Mouse (Mus musculus): ENCODE measurements at regions not wholly inside any gene's neighbourhood (a gene's known extent, or its start where the extent isn't known, plus 50 kb on each side); places are given as distances from the start of the nearest gene placed in this dataset.

DNA sequence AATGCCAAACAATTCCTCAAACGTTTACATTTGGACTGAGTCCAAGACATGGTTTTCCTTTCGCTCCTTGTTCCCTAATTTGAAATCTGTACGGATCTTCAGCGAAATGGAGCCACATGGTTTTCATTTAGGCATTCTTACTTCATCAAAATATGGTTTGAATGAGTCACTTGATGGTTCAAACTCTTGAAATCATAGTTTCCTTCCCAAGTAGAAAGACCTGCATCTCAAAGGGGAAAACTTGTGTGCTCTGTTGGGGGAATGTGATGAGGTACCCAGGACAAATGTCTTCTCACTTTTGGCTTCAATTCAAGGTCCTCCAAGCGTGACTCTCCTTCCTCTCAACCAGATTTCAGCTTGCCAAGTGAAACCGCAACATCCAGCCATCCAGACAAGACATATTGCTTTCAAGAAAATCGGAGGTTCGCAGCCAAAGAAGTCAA, 418.6 kb downstream of the Sorl1 start:
- intact Hi-C loops (cut with DNase I): no loop called here
- DNase-seq (ENCODE audit: low spot score in 2 of 2): no peak

DNA sequence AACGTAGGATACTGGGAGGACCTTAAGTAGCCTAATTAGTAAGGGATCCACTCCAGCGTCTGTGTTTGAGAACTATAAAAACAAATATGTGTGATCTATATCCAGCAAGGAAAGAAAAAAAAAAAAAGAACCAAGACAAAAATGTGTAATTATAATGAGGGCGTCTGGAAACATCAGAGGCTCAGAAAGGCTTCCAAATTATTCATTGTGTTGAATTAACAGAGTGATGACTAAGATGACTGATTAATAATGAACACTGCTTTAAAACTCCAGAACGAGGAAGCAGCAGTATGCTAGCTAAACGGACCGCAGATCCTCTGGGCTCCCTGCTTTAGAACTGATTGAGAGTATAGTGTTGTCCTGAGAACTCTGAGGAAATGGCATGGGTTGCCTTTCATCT, 421.0 kb downstream of the Sorl1 start:
- intact Hi-C loops (cut with DNase I): no loop called here
- DNase-seq (ENCODE audit: low spot score in 2 of 2): no peak

DNA sequence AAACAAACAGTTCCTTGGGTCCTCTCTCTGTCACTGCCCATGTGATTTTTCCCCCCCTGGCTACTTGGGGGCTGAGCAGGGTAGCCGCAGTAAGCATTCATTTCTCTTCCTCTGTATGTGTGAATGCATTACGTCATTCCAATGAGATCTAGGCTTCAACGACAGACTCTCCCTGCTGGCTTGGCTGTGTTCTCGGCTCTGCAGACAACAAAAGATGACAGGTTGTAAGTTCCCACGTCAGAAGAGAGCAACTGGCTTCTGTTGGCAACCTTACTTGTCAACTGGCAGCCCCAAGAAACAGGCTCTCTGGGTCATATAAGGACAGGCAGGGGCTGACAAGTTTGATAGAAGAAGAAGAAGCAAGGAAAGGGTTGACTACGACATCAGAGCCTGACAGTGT, 423.4 kb downstream of the Sorl1 start:
- intact Hi-C loops (cut with DNase I): no loop called here
- DNase-seq (ENCODE audit: low spot score in 2 of 2): peak in 1 of 2 experiments; percentile 50

DNA sequence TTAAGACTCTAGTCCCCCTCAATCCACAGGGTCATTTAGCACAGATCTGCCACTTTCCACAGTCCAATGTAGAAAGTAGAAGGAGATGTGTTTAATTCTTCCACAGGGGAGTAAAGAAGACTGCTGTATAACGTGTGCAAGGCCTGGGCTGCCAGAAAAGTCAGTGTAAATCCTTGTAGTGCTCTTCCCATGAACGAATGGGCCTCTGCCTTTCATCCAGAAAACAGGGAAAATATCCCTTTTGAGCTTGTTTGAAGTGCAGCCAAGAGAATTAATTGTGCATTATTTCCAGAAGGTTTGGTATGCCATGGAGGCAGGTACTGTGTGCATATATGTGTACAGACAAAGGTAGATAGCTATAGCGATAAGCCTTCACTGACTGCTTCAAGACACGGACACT, 425.1 kb downstream of the Sorl1 start:
- DNase-seq (ENCODE audit: low spot score in 2 of 2): no peak
- intact Hi-C loops (cut with DNase I): no loop called here

DNA sequence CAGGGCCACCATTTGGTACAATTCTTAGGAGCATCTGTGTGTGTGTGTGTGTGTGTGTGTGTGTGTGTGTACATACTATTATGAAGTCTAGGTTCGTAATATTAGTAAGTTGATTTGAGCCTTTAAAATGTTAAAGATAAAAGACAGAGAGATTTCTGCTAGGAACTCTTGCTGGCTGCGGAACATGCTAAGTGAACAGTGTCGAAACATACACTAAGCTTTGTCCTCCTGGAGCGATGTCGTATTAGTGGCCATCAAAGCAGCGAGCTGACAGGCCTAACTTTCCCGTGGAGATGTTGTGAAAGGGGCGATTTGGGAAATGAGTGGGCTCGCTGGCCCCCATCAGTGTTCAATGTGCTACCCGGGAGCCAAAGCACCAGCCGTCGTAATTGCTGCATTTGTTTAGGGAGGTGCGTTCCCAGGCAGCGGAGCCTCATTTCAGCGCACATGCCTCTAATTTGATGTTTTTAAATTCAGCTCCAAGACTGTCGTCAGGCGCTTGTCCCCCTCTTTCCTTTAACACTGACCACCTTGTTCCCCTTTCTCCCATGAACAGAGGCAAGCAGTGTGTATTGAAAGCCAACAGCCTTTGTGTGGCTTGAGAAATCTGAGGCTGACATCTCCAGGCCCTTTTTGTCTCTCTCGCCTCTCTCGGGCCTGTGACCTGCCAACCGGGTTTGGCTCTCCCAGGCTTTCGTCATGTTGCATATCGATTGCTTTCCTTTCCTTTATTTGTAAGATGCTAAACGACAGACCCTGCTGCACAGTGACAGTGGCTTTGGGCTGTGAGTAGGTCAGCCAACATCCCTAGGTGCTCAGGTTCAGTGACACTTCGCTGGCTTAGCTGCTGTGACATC, 426.3 kb downstream of the Sorl1 start:
- intact Hi-C loops (cut with DNase I): no loop called here
- DNase-seq (ENCODE audit: low spot score in 2 of 2): peak; percentile 23 to 52

DNA sequence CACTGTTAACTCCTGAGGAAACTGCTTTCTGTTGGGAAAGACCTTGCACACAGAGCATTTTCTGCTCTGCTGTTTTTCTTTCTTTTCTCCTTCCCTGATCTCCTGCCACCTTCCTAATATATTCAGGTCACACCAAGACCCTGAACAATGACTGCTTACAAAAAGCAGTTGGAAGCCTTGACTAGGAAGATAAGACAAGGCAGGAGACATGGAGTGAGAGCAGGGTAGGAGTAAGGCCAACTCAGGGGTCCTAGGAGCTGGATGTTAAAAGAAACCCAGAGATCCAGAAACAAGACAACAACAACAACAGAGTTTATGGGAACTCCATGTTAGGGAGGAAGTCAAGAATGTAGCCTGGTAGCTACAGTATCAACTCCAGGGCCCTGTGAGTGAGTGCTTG, 426.9 kb downstream of the Sorl1 start:
- no peak for DNase-seq (ENCODE audit: low spot score in 2 of 2)
- intact Hi-C loops (cut with DNase I): no loop called here

DNA sequence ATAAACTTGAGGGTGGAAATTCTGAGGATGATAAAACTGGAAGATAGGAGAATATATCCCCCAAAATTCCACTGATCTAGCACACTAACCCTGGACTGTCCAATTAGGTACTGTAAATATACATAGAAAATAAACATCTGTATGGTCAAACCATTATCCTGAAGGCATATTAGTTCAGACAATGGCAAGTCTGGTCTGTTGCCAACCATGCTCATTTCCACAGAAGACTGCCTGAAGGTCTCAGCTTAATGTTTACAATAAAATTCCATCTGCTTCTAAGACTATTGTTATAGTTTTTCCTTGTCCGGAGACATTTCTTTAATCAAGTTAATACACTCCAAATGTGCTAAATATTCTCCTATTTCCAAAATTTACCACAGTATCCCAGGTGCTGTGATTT, 441.2 kb downstream of the Sorl1 start:
- DNase-seq (ENCODE audit: low spot score in 2 of 2): no peak

DNA sequence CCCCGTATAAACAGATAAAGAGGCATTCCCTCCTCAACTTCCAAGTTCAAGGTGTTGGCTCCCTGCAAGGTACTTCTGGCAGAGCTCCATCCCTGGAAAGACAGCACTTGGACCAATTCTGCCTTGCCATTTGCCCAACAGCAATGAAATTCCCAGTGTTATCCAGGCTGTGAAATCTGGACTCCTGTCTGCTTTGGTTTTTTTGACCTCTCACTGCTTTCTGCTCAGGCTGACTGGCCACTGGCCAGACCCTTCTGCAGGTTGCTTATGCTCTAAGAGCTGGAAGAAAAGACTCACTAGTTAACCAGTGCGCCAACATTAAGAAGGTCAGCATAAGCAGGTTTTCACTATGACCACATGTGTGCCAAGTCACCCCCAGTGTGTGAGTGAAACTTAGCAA, 448.4 kb downstream of the Sorl1 start:
- intact Hi-C loops (cut with DNase I): no loop called here
- no peak for DNase-seq (ENCODE audit: low spot score in 2 of 2)

More for the DNA sequence above, 441.2 kb downstream of the Sorl1 start:
- intact Hi-C loops (cut with DNase I): no loop called here

DNA sequence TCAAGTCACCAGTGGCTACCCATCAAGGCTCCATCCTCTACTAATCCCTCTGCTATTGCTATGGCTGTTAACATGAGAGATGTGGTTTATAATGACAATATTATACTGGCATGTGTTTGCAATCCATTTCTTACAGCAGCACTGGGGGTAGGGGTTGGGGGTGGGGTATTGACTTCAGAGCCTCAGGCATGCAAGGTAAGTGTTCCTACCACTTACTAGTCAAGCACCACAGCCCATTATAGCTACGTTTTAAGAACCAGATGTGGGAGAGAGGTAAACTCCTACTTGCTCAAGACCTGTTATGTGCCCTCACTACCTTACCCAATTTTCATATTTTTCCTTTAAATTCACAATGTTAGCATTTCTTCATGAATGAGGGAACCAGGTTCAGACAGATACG, 451.1 kb downstream of the Sorl1 start:
- no peak for DNase-seq (ENCODE audit: low spot score in 2 of 2)
- intact Hi-C loops (cut with DNase I): no loop called here

DNA sequence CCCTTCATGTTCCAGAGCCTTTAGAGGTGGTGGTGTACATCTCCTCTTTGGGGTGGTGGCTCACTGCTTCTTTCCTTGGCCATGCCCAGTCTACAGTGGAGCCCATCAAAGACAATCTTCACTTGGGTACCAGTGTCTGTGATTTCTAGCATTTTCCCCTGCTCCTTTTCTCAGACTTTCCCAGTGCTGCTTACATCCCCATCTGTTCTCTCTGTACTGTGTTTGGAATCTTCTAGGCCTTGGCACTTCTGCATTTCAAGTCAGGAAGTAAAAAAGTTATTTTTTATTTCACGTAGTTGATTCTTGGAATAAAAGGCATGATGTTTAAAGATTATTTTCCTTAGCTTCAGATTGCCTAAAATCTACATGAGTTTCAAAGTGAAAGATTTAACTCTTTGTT, 455.4 kb downstream of the Sorl1 start:
- intact Hi-C loops (cut with DNase I): no loop called here
- DNase-seq (ENCODE audit: low spot score in 2 of 2): peak in 1 of 2 experiments; percentile 45

DNA sequence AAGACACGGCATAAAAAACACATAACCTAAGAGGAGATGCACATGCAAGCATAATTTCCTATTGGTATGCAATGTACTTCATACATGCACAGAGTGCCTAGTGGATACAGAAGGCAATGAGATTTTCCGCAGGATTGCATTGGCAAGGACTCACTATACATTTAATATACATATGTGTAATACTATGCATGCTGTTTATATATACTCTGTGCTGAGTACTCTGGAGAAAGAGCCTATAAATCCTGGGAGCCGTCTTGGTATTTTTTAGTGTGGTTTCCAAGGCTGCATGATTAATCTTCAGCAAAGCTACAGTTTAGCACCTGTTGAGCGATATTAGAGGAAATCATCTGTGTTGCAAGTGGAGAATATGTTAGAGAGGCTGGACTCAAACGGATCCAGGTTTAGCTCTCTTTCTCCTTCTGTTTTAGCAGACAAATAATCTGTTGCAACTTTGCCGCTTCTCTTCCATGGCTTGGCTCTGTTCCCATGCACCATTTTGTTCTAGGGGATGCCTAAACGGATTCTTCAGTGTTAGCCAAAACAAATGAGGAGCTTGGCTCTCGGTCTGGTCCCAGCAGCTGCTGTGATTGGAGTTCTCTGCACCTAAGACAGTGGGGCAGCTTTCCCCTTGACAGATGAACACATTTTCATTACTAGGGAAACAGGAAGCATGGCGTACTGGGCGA, 459.0 kb downstream of the Sorl1 start:
- intact Hi-C loops (cut with DNase I): no loop called here
- peak; percentile 55 to 57 for DNase-seq (ENCODE audit: low spot score in 2 of 2)

DNA sequence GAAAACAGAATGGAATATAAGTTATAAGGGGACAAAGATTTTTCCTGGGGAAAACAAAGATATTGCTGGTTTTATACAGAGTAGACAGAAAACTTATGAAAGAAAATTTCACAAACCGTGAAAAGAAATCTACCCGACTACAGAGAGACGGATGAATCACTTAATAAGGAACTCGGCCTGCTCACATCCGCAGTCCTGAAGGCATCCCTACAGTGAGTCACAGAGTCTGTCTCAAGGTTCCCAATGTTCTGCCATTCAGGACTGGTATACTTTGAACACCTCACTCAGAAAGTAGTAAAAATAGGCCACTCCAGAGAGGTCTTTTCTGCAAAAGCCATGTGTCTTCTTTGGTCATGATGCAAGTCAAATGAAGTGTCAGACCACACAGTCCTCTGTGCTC, 463.5 kb downstream of the Sorl1 start:
- no peak for DNase-seq (ENCODE audit: low spot score in 2 of 2)
- intact Hi-C loops (cut with DNase I): no loop called here

DNA sequence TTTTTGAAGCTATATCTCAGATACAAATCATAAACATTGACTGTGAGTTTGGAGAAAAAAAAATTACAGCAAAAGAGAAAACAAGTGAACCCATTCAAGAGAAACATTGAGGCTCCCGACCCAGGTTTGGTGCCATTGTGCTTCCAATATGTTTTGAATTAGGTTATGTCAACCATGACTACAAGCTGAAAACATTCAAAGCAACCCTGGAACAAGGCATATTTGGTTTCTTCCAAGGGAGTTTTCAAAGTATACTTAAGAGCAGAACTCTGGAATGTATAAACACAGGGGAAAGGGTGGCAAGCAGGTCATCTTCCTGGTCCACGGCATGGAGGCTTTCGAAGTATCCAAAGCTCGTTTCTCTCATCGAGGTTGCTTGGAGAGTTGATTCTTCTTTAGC, 464.1 kb downstream of the Sorl1 start:
- DNase-seq (ENCODE audit: low spot score in 2 of 2): no peak
- intact Hi-C loops (cut with DNase I): no loop called here

DNA sequence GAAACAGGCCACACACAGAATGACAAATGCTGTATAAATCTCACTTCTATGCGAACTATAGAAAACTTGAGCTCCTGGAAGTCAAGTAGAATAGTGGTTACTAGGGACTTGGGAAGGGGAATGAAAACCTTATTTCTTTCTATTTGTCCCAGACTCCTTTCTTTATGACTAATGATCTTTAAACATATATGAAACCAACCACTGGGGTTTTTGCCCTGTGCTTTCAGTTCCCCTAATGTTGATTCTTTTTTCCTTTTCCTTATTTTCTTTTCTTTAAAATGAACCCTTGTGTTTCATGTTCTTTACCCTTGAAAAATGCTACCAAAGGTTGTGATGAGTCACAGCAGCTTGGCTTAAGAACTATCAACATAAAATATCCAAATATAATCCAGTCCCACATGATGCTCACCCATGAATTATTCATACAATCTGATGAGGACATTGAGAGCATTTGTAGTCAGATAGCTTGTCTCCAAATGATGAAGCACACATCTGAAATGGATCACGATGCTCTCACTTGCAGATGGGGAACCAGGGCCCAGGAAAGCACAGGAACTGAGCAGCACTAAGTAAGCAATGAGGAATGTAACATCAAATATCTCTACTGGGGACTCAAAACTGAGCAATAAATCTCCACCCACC, 470.2 kb upstream of the Ubash3b start:
- DNase-seq (ENCODE audit: low spot score in 2 of 2): peak in 1 of 2 experiments; percentile 56
- intact Hi-C loops (cut with DNase I): no loop called here

DNA sequence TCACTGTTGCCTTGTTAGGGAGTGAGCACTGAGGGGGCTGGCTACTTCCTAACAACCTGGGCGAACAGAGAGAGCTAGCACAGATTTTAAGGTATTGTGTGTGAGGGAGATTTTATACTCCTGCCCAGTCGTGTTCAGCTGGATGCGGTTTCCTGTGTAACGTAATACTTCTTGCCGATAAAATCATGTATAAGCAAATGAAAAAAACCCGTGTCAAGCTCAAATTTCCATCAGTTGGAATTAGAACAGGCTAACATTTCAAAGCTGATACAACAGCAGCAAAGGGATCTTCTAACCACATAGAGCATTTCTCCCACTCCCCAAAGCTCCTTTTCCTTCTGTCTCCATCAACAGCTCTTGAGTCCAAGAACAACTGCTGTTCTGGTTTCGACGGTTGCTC, 459.8 kb upstream of the Ubash3b start:
- no peak for DNase-seq (ENCODE audit: low spot score in 2 of 2)
- intact Hi-C loops (cut with DNase I): no loop called here

DNA sequence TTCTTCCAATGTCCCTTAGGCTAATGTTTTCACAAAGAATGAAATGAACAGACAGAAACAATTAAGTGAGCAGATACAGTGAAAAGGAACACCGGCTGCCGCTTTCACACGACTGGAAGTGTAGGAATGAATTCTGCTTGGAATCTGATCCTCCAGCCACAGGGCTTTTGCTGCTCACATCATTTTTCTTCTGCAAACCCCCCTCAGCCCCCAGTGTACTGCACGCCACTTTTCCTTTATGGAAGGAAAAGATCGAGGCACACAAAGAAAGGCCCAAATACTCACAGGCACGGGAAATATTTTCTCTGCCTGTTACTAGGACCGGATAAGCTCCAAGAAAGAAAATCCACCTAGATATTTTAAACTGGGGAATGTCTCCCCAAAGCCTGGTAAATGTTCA, 452.5 kb upstream of the Ubash3b start:
- intact Hi-C loops (cut with DNase I): no loop called here
- DNase-seq (ENCODE audit: low spot score in 2 of 2): no peak

DNA sequence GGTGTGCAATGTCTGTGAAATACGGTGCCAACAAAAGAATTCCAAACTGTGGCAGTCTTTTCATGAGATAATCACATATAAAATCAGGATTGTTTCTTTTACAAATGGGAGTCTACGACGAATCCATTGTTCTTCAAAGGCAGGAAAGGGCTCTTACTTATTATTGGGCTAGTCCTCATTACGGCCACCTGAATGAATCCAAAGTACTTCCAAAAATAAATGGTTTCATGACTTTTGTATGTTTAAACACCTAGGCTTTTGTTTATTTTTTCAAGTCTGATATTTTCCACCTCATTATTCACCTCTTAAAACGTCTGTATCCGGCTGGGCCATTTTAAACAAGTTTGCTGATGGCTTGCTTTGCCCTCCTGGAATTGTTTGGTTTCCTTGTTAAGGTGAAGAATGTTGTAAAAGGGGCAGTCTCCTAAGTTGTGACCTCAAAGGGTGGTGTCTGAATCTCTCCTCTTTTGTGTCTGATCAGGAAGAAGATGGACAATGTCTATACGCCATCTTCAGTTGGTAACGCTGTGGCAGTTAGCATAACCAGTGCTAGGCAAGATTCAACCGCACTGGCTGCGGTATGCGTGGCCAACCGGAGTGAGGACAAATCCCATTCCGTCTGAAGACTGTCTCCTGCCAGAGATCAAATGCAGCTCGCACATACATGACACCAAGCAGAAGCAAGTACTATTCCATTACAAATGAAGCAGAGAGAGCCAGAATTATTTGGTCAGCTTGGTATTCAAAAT, 451.5 kb upstream of the Ubash3b start:
- intact Hi-C loops (cut with DNase I): no loop called here

DNA sequence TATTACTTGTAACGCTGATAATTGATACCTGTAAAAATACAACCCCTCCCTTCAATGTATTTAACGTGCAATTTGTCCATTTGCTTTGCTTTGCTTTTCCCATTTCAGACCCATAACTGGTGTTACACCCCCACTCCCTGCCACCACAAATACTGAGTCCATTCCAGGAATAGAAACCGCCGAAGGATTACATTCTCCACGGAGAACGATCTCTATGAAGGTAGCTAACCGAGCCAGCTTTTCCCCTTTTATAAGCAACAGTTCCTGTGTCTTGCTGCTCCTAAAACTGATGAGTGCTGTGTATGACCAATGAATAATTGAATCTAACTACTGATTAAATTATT, 450.9 kb upstream of the Ubash3b start:
- peak in 1 of 2 experiments; percentile 72 for DNase-seq (ENCODE audit: low spot score in 2 of 2)
- intact Hi-C loops (cut with DNase I): no loop called here

More for the DNA sequence above, 451.5 kb upstream of the Ubash3b start:
- no peak for DNase-seq (ENCODE audit: low spot score in 2 of 2)

DNA sequence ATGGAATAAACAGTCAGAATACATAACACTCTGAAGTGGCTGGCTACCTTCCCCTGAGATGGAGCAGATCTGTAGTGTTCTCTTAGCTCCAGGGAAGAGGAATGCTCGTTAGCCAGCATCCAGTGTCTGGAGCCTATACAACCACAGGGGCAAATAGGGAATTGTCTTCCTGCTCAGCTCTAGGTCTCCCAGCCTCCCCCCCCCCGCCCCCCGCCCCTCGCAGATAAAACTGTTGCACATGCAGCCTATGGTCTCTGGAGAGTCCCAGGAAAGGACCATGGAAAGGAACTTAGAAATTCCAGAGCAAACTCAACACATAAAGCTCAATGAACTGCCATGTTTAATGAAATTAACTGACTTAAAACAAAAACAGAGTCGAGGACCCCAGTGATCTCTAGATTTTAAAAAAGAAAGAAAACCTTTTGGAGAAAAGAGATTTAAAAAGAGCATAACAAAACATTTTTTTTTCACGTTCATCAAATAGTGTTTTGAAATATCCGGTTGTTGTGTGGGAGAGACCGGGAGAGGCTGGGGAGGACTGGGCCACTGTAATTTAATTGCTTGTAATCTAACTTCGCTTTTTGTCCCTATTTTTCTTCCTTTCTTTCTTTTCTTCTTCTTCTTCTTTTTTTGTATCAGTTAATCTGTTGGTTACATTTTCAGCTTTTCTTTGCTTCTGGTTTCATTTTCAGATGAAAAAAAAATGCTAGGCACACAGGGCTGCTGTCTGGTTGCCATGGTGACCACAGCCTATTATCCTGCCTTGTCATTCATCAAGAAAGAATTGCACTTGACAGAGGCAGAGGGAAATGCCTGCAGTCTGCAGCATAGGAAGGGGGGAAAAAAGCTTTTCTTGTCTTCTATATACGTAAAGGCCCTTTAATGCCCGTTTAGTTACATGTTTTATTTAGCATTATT, 450.3 kb upstream of the Ubash3b start:
- peak; percentile 76 to 80 for DNase-seq (ENCODE audit: low spot score in 2 of 2)
- intact Hi-C loops (cut with DNase I): no loop called here

Data from left cerebral cortex, postnatal 25 days (tissue).